Mouse (Mus musculus) midbrain, embryonic 11.5 days (tissue): ENCODE measurements around the gene Kif26a. TPM values are rescaled to one million over a fixed set of nuclear protein-coding genes. Genes with fewer than 3 reads are reported as not detected.
A peak's percentile ranks its signal among the peaks of the same experiment; 100 is the strongest.

Experiments
- ATAC-seq: fragments of 200-750 bp; cut with Nextera tagmentation; 2 replicates; pipeline ENCODE4 v1.8.0; 2017; ENCODE audit warnings: moderate TSS enrichment, moderate library complexity; ENCODE audit not compliant: low FRiP score
- DNase-seq: peaks from one replicate; pipeline ENCODE4 v3.0.0; 2015; ENCODE audit warnings: low spot score; ENCODE audit errors: missing footprints
- H3K27ac ChIP-seq: fragments of 300-500 bp; sonication (generic); 2 replicates; pipeline ENCODE4 v1.5.1; 2014; ENCODE audit warnings: low read depth, low read length
- H3K27me3 ChIP-seq: fragments of 300-500 bp; sonication (generic); 2 replicates; pipeline ENCODE4 v1.6.1; 2014; ENCODE audit warnings: mild to moderate bottlenecking, low read length, moderate library complexity, mixed read lengths; ENCODE audit not compliant: control insufficient read depth, insufficient read depth
- H3K36me3 ChIP-seq: fragments of 300-500 bp; sonication (generic); 2 replicates; pipeline ENCODE4 v1.6.1; 2014; ENCODE audit warnings: mild to moderate bottlenecking, low read length, moderate library complexity, mixed read lengths; ENCODE audit not compliant: control insufficient read depth, insufficient read depth
- H3K4me1 ChIP-seq: fragments of 300-500 bp; sonication (generic); 2 replicates; pipeline ENCODE4 v1.6.1; 2014; ENCODE audit warnings: low read length; ENCODE audit not compliant: control insufficient read depth, insufficient read depth
- H3K4me2 ChIP-seq: fragments of 300-500 bp; sonication (generic); 2 replicates; pipeline ENCODE4 v1.6.1; 2014; ENCODE audit warnings: mild to moderate bottlenecking, moderate library complexity
- H3K4me3 ChIP-seq: fragments of 300-500 bp; sonication (generic); 2 replicates; pipeline ENCODE4 v1.5.1; 2014; ENCODE audit warnings: low read depth, low read length
- H3K9ac ChIP-seq: fragments of 300-500 bp; sonication (generic); 2 replicates; pipeline ENCODE4 v1.6.1; 2014; ENCODE audit warnings: low read length
- H3K9me3 ChIP-seq: fragments of 300-500 bp; sonication (generic); 2 replicates; pipeline ENCODE4 v1.6.1; 2016; ENCODE audit warnings: low read length; ENCODE audit not compliant: control insufficient read depth
- WGBS: fragments of 180-500 bp; shearing (Covaris S2); extraction: QIAGEN DNeasy Blood & Tissue Kit; methylation state at CpG from one replicate; pipeline ENCODE4 v1.1.7; 2014; 5-methylcytosine and 5-hydroxymethylcytosine counted together
- polyA plus RNA-seq: library from polyadenylated mRNA; unstranded; fragments of >200 nt; fragmentation: Nextera tagmentation; extraction: Ambion mirVana; gene quantifications from 2 replicates; pipeline ENCODE4 v1.2.1, GENCODE M21; 2014

Kif26a gene
- polyA plus RNA-seq, 1 experiment from 2014 or later = 3.5 TPM

GRCm38 (mm10) chr12:112169240-112169639, 23.2 kb downstream of the Kif26a start:
- no peaks in the 10 kb centered on the region for H3K27me3 ChIP-seq
- 73% methylated on average over 5 of the region's 5 CpGs for WGBS
- H3K4me1 ChIP-seq = peaks cover 31% of the 10 kb centered on the region
- H3K36me3 ChIP-seq = no peaks in the 10 kb centered on the region
- no peak overlapping the region for H3K4me2 ChIP-seq
- H3K4me3 ChIP-seq = no peak overlapping the region
- no peaks in the 10 kb centered on the region for H3K9me3 ChIP-seq
- DNase-seq = no peak
- H3K9ac ChIP-seq = no peak overlapping the region
- no peak overlapping the region for H3K27ac ChIP-seq
- ATAC-seq = no peak

GRCm38 (mm10) chr12:112170671-112171574, 24.9 kb downstream of the Kif26a start:
- H3K9ac ChIP-seq = peak overlapping the region; percentile 50

GRCm38 (mm10) chr12:112171657-112172056, 25.6 kb downstream of the Kif26a start:
- DNase-seq (no peak), ATAC-seq (no peak)
- no peak overlapping the region for H3K4me3 ChIP-seq
- H3K27ac ChIP-seq = 0 out of 2 replicates have a peak overlapping the region, but pooled peaks have one; percentile 7
- 84% methylated on average over 1 of the region's 1 CpGs for WGBS
- H3K9me3 ChIP-seq = no peaks in the 10 kb centered on the region
- peak overlapping the region; percentile 50 for H3K9ac ChIP-seq
- peaks cover 15% of the 10 kb centered on the region for H3K4me1 ChIP-seq
- H3K4me2 ChIP-seq = 0 out of 2 replicates have a peak overlapping the region, but pooled peaks have one; percentile 4
- H3K27me3 ChIP-seq = no peaks in the 10 kb centered on the region
- H3K36me3 ChIP-seq = no peaks in the 10 kb centered on the region

More at GRCm38 (mm10) chr12:112170671-112171574, 24.9 kb downstream of the Kif26a start:
- 18% methylated on average over 20 of the region's 20 CpGs for WGBS
- no peaks in the 10 kb centered on the region for H3K9me3 ChIP-seq
- DNase-seq (no peak), ATAC-seq (no peak)
- no peaks in the 10 kb centered on the region for H3K36me3 ChIP-seq
- no peaks in the 10 kb centered on the region for H3K27me3 ChIP-seq
- 0 out of 2 replicates have a peak overlapping the region, but pooled peaks have one; percentile 4 for H3K4me2 ChIP-seq
- H3K4me3 ChIP-seq = no peak overlapping the region
- H3K27ac ChIP-seq = peak overlapping the region; percentile 7; the same call in 1 of the 2 replicates
- peaks cover 17% of the 10 kb centered on the region for H3K4me1 ChIP-seq

GRCm38 (mm10) chr12:112172214-112172613, 26.2 kb downstream of the Kif26a start:
- Histone ChIP-seq H3K9me3 (no peaks in the 10 kb centered on the region), H3K36me3 (no peaks in the 10 kb centered on the region), H3K4me3 (no peak overlapping the region), H3K4me2 (no peak overlapping the region), H3K27ac (no peak overlapping the region), H3K27me3 (no peaks in the 10 kb centered on the region), H3K4me1 (peaks cover 13% of the 10 kb centered on the region), H3K9ac (no peak overlapping the region)
- DNase-seq (no peak), ATAC-seq (no peak)
- WGBS = 73% methylated on average over 8 of the region's 8 CpGs

- ATAC-seq = no peak
- peaks cover 8% of the 10 kb centered on the region for H3K4me1 ChIP-seq
- no peak overlapping the region for H3K9ac ChIP-seq
- no peak overlapping the region for H3K4me2 ChIP-seq
- H3K9me3 ChIP-seq = no peaks in the 10 kb centered on the region
- no peak overlapping the region for H3K4me3 ChIP-seq
- 94% methylated on average over 19 of the region's 19 CpGs for WGBS
- H3K27me3 ChIP-seq = no peaks in the 10 kb centered on the region
- no peaks in the 10 kb centered on the region for H3K36me3 ChIP-seq
- no peak overlapping the region for H3K27ac ChIP-seq
- DNase-seq = no peak
These were observed 31.7 kb downstream of the Kif26a start for GRCm38 (mm10) chr12:112177679-112178078.

- no peak overlapping the region for H3K4me2 ChIP-seq
- WGBS = 83% methylated on average over 13 of the region's 13 CpGs
These were observed 33.7 kb downstream of the Kif26a start for GRCm38 (mm10) chr12:112179687-112180086.

GRCm38 (mm10) chr12:112181921-112182608, 36.1 kb downstream of the Kif26a start:
- ATAC-seq (peak; percentile 33; the same call in 1 of the 2 replicates), DNase-seq (no peak)
- Histone ChIP-seq H3K27me3 (no peaks in the 10 kb centered on the region), H3K27ac (no peak overlapping the region), H3K9me3 (no peaks in the 10 kb centered on the region), H3K4me2 (no peak overlapping the region), H3K36me3 (no peaks in the 10 kb centered on the region), H3K9ac (no peak overlapping the region; the same call in 1 of the 2 replicates), H3K4me3 (no peak overlapping the region), H3K4me1 (peaks cover 14% of the 10 kb centered on the region)
- 35% methylated on average over 7 of the region's 7 CpGs for WGBS

More at GRCm38 (mm10) chr12:112179687-112180086, 33.7 kb downstream of the Kif26a start:
- Histone ChIP-seq H3K36me3 (no peaks in the 10 kb centered on the region), H3K4me3 (no peak overlapping the region), H3K27ac (no peak overlapping the region), H3K4me1 (peaks cover 14% of the 10 kb centered on the region), H3K9me3 (no peaks in the 10 kb centered on the region), H3K9ac (no peak overlapping the region), H3K27me3 (no peaks in the 10 kb centered on the region)
- no peak for DNase-seq
- no peak for ATAC-seq

- no peak overlapping the region for H3K9ac ChIP-seq
- ATAC-seq = no peak
- DNase-seq = no peak
- no peaks in the 10 kb centered on the region for H3K36me3 ChIP-seq
- no peaks in the 10 kb centered on the region for H3K27me3 ChIP-seq
- no peaks in the 10 kb centered on the region for H3K9me3 ChIP-seq
- no peak overlapping the region for H3K4me3 ChIP-seq
- no peak overlapping the region for H3K27ac ChIP-seq
- H3K4me1 ChIP-seq = peaks cover 14% of the 10 kb centered on the region
- 44% methylated on average over 7 of the region's 7 CpGs for WGBS
- no peak overlapping the region for H3K4me2 ChIP-seq
These were observed 36.6 kb downstream of the Kif26a start for GRCm38 (mm10) chr12:112182609-112182955.

- H3K9ac ChIP-seq = no peak overlapping the region
- 69% methylated on average over 6 of the region's 6 CpGs for WGBS
- DNase-seq (no peak), ATAC-seq (peak; percentile 38; the same call in 1 of the 2 replicates)
- peaks cover 14% of the 10 kb centered on the region for H3K4me1 ChIP-seq
- no peaks in the 10 kb centered on the region for H3K9me3 ChIP-seq
- no peaks in the 10 kb centered on the region for H3K36me3 ChIP-seq
- no peak overlapping the region for H3K27ac ChIP-seq
- no peak overlapping the region for H3K4me3 ChIP-seq
- H3K4me2 ChIP-seq = no peak overlapping the region
- no peaks in the 10 kb centered on the region for H3K27me3 ChIP-seq
These were observed 37.7 kb downstream of the Kif26a start for GRCm38 (mm10) chr12:112183675-112184074.
